Mouse (Mus musculus): Measurements from ENCODE around the gene Stx4a.

DNA sequence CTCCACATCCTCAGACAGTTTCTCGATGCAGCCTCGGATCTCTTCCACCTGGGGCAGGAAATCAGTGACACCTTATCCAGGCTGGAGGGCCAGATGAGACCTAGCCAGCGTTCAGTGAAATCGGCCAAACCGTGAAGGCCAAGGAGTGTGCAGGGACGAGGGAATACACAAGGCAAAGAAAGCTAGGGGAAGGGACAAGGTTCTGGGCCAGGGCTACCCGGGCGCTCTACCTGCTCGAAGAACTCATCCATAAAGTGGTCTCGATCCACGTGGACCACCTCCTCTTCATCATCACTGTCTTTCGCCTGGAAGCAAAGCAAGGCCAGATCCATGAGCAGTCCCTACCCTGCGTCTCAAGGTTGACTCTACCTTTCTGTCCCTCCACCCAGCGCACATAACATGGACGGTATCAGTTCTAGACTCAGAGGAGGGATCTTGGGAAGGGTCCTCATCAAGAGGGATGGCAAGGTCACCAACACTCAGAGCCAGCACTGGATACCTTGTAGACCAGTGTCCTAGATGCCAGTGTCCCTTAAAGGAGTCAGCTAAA lies 8.9 kb upstream of the Stx4a start:
- no peak for TF ChIP-seq CTCF (conservative IDR thresholded peaks at IDR 0.05; ENCODE audit: low read length)
- TF ChIP-seq NANOG (IDR thresholded peaks at IDR 0.05; ENCODE audit: borderline replicate concordance, low read length) = no peak

All from E14TG2a.4 (cell line).